Mouse (Mus musculus) bone marrow macrophage, adult 2 months (primary cell): ENCODE measurements at regions not wholly inside any gene's neighbourhood (a gene's known extent, or its start where the extent isn't known, plus 50 kb on each side); places are given as distances from the start of the nearest gene placed in this dataset.

ENCODE experiments used
- CTCF ChIP-seq: IDR thresholded peaks from 2 replicates; pipeline ENCODE4 v1.5.1; 2012; ENCODE audit warnings: low read depth, mild to moderate bottlenecking, low read length, moderate library complexity
- POLR2A ChIP-seq: IDR thresholded peaks from 2 replicates; pipeline ENCODE4 v1.6.1; 2012; ENCODE audit warnings: mild to moderate bottlenecking, low read depth, low read length, borderline replicate concordance

- no peak for TF ChIP-seq POLR2A
- no peak for TF ChIP-seq CTCF
These were observed 143.4 kb upstream of the Hs6st1 start for GRCm38 (mm10) chr1:35924796-35925195.
